ENCODE assay signal across 27 mouse cellular contexts in the genomic region with DNA sequence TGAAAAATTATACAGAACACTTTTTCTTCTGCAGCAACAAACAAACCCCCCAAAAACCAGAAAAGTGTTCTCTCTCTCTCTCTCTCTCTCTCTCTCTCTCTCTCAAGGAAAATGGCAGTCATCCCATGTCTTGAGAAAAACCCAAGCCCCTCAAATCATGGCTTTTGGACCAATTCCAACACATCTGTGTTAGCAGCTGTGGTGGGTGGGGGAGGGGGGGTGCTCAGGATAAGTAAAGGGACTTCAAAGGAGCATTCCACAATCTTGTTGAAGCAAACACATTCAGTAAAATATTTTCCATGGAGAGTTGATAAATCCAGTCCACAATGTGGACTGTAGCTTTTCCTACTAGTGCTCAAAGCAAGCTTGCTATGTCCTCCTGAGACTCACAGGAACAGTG. TPM values are rescaled to one million over a fixed set of nuclear protein-coding genes. Genes with fewer than 3 reads are reported as not detected.
A peak's percentile ranks its signal among the peaks of the same experiment; 100 is the strongest.
DNase-seq lines count a peak whose midpoint lies in the region; ATAC-seq and TF ChIP-seq lines count a peak whose summit lies in the region.
"Had no signal": no experiment of that assay in that cellular context is flagged by ENCODE, and none has a peak within 500 bp of the region (broad histone marks: within the 10 kb centered on the region; RNA-seq: fewer than 3 reads in every experiment).

No protein-coding gene starts in this region.

- no peak overlapping the region for H3K9ac ChIP-seq in forebrain, postnatal 0 days
- no peak overlapping the region for H3K9ac ChIP-seq in forebrain, embryonic 13.5 days
- no peak overlapping the region for H3K9ac ChIP-seq in limb, embryonic 14.5 days (ENCODE audit: low read depth, low read length, severe bottlenecking)
- H3K9ac ChIP-seq: heart, embryonic 15.5 days; hindbrain, embryonic 12.5 days; intestine, embryonic 15.5 days; liver, embryonic 13.5 days; neural tube, embryonic 13.5 days had no signal

- H3K27ac ChIP-seq in forebrain, postnatal 0 days (ENCODE audit: low read depth, low read length), result no peak overlapping the region
- H3K27ac ChIP-seq in forebrain, embryonic 13.5 days, result no peak overlapping the region
- peak overlapping the region; percentile 65 for H3K27ac ChIP-seq in limb, embryonic 14.5 days (replicated peaks; ENCODE audit: low read depth, low read length)
- H3K27ac ChIP-seq: heart, embryonic 10.5 days; heart, embryonic 15.5 days; hindbrain, embryonic 12.5 days; hindbrain, postnatal 0 days; intestine, embryonic 15.5 days; layer of hippocampus, adult 2 months; left cerebral cortex, adult 2 months; liver, embryonic 13.5 days had no signal

- peak; percentile 31 for DNase-seq in forebrain, postnatal 0 days
- peak; percentile 8 for DNase-seq in NIH3T3 (ENCODE audit: low read depth)
- DNase-seq in brain, embryonic 14.5 days (ENCODE audit: low read depth), result peak; percentile 70
- peak; percentile 80 for DNase-seq in limb, embryonic 14.5 days (ENCODE audit: low spot score)
- DNase-seq in heart, postnatal 4 days, result no peak
- DNase-seq: adrenal gland, adult 2 months; B cell, adult 2 months; cerebellum, adult 8-10 months; cerebellum, postnatal 25 days; gastrocnemius, postnatal 25 days; heart, adult 11 months; kidney, adult 2 months; kidney, postnatal 36 days; liver, embryonic 13.5 days; lung, adult 18-20 months; lung, postnatal 14 days; right cerebral cortex, postnatal 4 days had no signal

- H3K27me3 ChIP-seq in forebrain, postnatal 0 days (ENCODE audit: insufficient read depth, low read length), result no peaks in the 10 kb centered on the region
- H3K27me3 ChIP-seq in forebrain, embryonic 13.5 days, result no peaks in the 10 kb centered on the region
- no peaks in the 10 kb centered on the region for H3K27me3 ChIP-seq in limb, embryonic 14.5 days (ENCODE audit: control insufficient read depth, insufficient read depth, low read length)
- H3K27me3 ChIP-seq: heart, embryonic 15.5 days; hindbrain, embryonic 12.5 days; intestine, embryonic 15.5 days; liver, embryonic 13.5 days; neural tube, embryonic 13.5 days had no signal

- no peak overlapping the region for H3K4me3 ChIP-seq in forebrain, postnatal 0 days (ENCODE audit: low read depth, low read length)
- H3K4me3 ChIP-seq in forebrain, embryonic 13.5 days, result no peak overlapping the region
- no peak overlapping the region for H3K4me3 ChIP-seq in limb, embryonic 14.5 days (replicated peaks; ENCODE audit: low read length)
- H3K4me3 ChIP-seq: heart, embryonic 10.5 days; heart, embryonic 15.5 days; hindbrain, embryonic 12.5 days; intestine, embryonic 15.5 days; layer of hippocampus, adult 2 months; left cerebral cortex, adult 2 months; liver, embryonic 13.5 days; neural tube, embryonic 13.5 days had no signal

- TF ChIP-seq POLR2A in brain, embryonic 14.5 days (IDR thresholded peaks at IDR 0.05; ENCODE audit: borderline replicate concordance, extremely low read depth, insufficient read depth, insufficient read length, poor library complexity, severe bottlenecking), result no peak
- TF ChIP-seq POLR2A in limb, embryonic 14.5 days (IDR thresholded peaks at IDR 0.05; ENCODE audit: borderline replicate concordance, extremely low read depth, insufficient read depth, insufficient read length), result no peak

- no peak for ATAC-seq in forebrain, postnatal 0 days
- ATAC-seq in forebrain, embryonic 13.5 days, result no peak
- peak; percentile 78 for ATAC-seq in limb, embryonic 14.5 days (ENCODE audit: low FRiP score, low read depth)
- ATAC-seq: activated CD4-positive, CD25-positive, alpha-beta regulatory T cell, adult 4 months; hindbrain, postnatal 0 days; intestine, embryonic 15.5 days had no signal

- H3K9me3 ChIP-seq in forebrain, postnatal 0 days (ENCODE audit: low read length), result no peaks in the 10 kb centered on the region
- no peaks in the 10 kb centered on the region for H3K9me3 ChIP-seq in forebrain, embryonic 13.5 days (replicated peaks)
- no peaks in the 10 kb centered on the region for H3K9me3 ChIP-seq in limb, embryonic 14.5 days (ENCODE audit: control insufficient read depth, low read length)
- H3K9me3 ChIP-seq: heart, embryonic 10.5 days; heart, embryonic 15.5 days; hindbrain, embryonic 12.5 days; intestine, embryonic 15.5 days; liver, embryonic 13.5 days; neural tube, embryonic 13.5 days had no signal

- H3K36me3 ChIP-seq in forebrain, postnatal 0 days (ENCODE audit: insufficient read depth), result no peaks in the 10 kb centered on the region
- H3K36me3 ChIP-seq in forebrain, embryonic 13.5 days (ENCODE audit: poor library complexity, severe bottlenecking), result peaks cover 2% of the 10 kb centered on the region; the same call in 1 of the 2 replicates
- H3K36me3 ChIP-seq in limb, embryonic 14.5 days (ENCODE audit: control insufficient read depth, insufficient read depth, low read length), result no peaks in the 10 kb centered on the region
- H3K36me3 ChIP-seq: heart, embryonic 10.5 days; heart, embryonic 15.5 days; hindbrain, embryonic 12.5 days; intestine, embryonic 15.5 days; liver, embryonic 13.5 days had no signal

- no peak for TF ChIP-seq CTCF in forebrain, postnatal 0 days (IDR thresholded peaks at IDR 0.05; ENCODE audit: low read depth)
- no peak for TF ChIP-seq CTCF in brain, embryonic 14.5 days (IDR thresholded peaks at IDR 0.05; ENCODE audit: borderline replicate concordance, extremely low read depth, insufficient read depth, insufficient read length)

- no peaks in the 10 kb centered on the region for H3K4me1 ChIP-seq in forebrain, postnatal 0 days (ENCODE audit: insufficient read depth)
- 0 out of 2 replicates have a peak, but pooled peaks cover 5% of the 10 kb centered on the region for H3K4me1 ChIP-seq in forebrain, embryonic 13.5 days
- peaks cover 14% of the 10 kb centered on the region for H3K4me1 ChIP-seq in limb, embryonic 14.5 days (ENCODE audit: control insufficient read depth, insufficient read depth, low read length)
- H3K4me1 ChIP-seq: heart, embryonic 10.5 days; heart, embryonic 15.5 days; hindbrain, embryonic 12.5 days; intestine, embryonic 15.5 days had no signal

- H3K4me2 ChIP-seq in forebrain, postnatal 0 days (ENCODE audit: low read depth), result no peak overlapping the region
- no peak overlapping the region for H3K4me2 ChIP-seq in forebrain, embryonic 13.5 days
- no peak overlapping the region for H3K4me2 ChIP-seq in limb, embryonic 14.5 days (replicated peaks; ENCODE audit: low read depth, low read length, severe bottlenecking)
- H3K4me2 ChIP-seq: heart, embryonic 15.5 days; hindbrain, embryonic 12.5 days; intestine, embryonic 15.5 days; liver, embryonic 13.5 days; neural tube, embryonic 13.5 days had no signal

RNA-seq across cellular contexts. Expression of a gene that starts 18.1 kb away (rescaled TPM):
- total RNA-seq in forebrain, postnatal 0 days (2014; rRNA removed), result 34.6 and 41.5 TPM in 2 replicates
- polyA plus RNA-seq in forebrain, postnatal 0 days (2015; fragmentation: Nextera tagmentation; extraction: Ambion mirVana), result 49.7 and 59.7 TPM in 2 replicates
- polyA plus RNA-seq in forebrain, embryonic 13.5 days (2015; fragmentation: Nextera tagmentation; extraction: Ambion mirVana), result 88.5 and 88.8 TPM in 2 replicates
- polyA plus RNA-seq in brain, embryonic 14.5 days (2012; rRNA removed), result 42.5 and 56.3 TPM in 2 replicates
- polyA plus RNA-seq in limb, embryonic 14.5 days (2012; rRNA removed), result 29.3 and 29.6 TPM in 2 replicates
- polyA plus RNA-seq in limb, embryonic 14.5 days (2014; fragmentation: Nextera tagmentation; extraction: Ambion mirVana), result 45.3 and 47.9 TPM in 2 replicates
- 10 to 100 TPM; 16.6 to 18.0 TPM for total RNA-seq in heart, postnatal 4 days (2021)

RNA-seq across cellular contexts. Expression of a gene that starts 18.2 kb away (rescaled TPM):
- total RNA-seq in forebrain, postnatal 0 days (2014; rRNA removed), result 9.2 and 10.9 TPM in 2 replicates
- 10.2 and 11.4 TPM in 2 replicates for polyA plus RNA-seq in forebrain, postnatal 0 days (2015; fragmentation: Nextera tagmentation; extraction: Ambion mirVana)
- 22.0 and 23.5 TPM in 2 replicates for polyA plus RNA-seq in forebrain, embryonic 13.5 days (2015; fragmentation: Nextera tagmentation; extraction: Ambion mirVana)
- polyA plus RNA-seq in brain, embryonic 14.5 days (2012; rRNA removed), result 16.3 and 16.4 TPM in 2 replicates
- polyA plus RNA-seq in limb, embryonic 14.5 days (2012; rRNA removed), result 25.8 and 26.0 TPM in 2 replicates
- 24.9 and 30.8 TPM in 2 replicates for polyA plus RNA-seq in limb, embryonic 14.5 days (2014; fragmentation: Nextera tagmentation; extraction: Ambion mirVana)
- 1 to 10 TPM; 9.6 to 9.9 TPM for total RNA-seq in heart, postnatal 4 days (2021)

RNA-seq across cellular contexts. Expression of a gene that starts 38.6 kb away (rescaled TPM):
- total RNA-seq in forebrain, postnatal 0 days (2014; rRNA removed), result 38.1 and 42.3 TPM in 2 replicates
- polyA plus RNA-seq in forebrain, postnatal 0 days (2015; fragmentation: Nextera tagmentation; extraction: Ambion mirVana), result 32.0 and 40.8 TPM in 2 replicates
- polyA plus RNA-seq in forebrain, embryonic 13.5 days (2015; fragmentation: Nextera tagmentation; extraction: Ambion mirVana), result 42.1 and 46.9 TPM in 2 replicates
- 48.1 and 63.1 TPM in 2 replicates for polyA plus RNA-seq in brain, embryonic 14.5 days (2012; rRNA removed)
- polyA plus RNA-seq in limb, embryonic 14.5 days (2012; rRNA removed), result 51.1 and 55.2 TPM in 2 replicates
- polyA plus RNA-seq in limb, embryonic 14.5 days (2014; fragmentation: Nextera tagmentation; extraction: Ambion mirVana), result 29.5 and 33.9 TPM in 2 replicates
- 10 to 100 TPM; 84.7 to 85.2 TPM for total RNA-seq in heart, postnatal 4 days (2021)

RNA-seq across cellular contexts. Expression of a gene that starts 49.4 kb away (rescaled TPM):
- total RNA-seq in forebrain, postnatal 0 days (2014; rRNA removed), result 1.7 and 2.0 TPM in 2 replicates
- polyA plus RNA-seq in forebrain, postnatal 0 days (2015; fragmentation: Nextera tagmentation; extraction: Ambion mirVana), result 1.5 and 2.1 TPM in 2 replicates
- 6.1 and 7.8 TPM in 2 replicates for polyA plus RNA-seq in forebrain, embryonic 13.5 days (2015; fragmentation: Nextera tagmentation; extraction: Ambion mirVana)
- 4.5 and 4.9 TPM in 2 replicates for polyA plus RNA-seq in brain, embryonic 14.5 days (2012; rRNA removed)
- polyA plus RNA-seq in limb, embryonic 14.5 days (2012; rRNA removed), result 7.5 and 12.7 TPM in 2 replicates
- polyA plus RNA-seq in limb, embryonic 14.5 days (2014; fragmentation: Nextera tagmentation; extraction: Ambion mirVana), result 11.0 and 13.4 TPM in 2 replicates
- 1 to 10 TPM; 7.7 TPM for total RNA-seq in heart, postnatal 4 days (2021)

RNA-seq across cellular contexts. Expression of a gene that starts 49.5 kb away (rescaled TPM):
- 31.0 and 37.6 TPM in 2 replicates for total RNA-seq in forebrain, postnatal 0 days (2014; rRNA removed)
- 40.1 and 45.7 TPM in 2 replicates for polyA plus RNA-seq in forebrain, postnatal 0 days (2015; fragmentation: Nextera tagmentation; extraction: Ambion mirVana)
- 57.6 and 66.5 TPM in 2 replicates for polyA plus RNA-seq in forebrain, embryonic 13.5 days (2015; fragmentation: Nextera tagmentation; extraction: Ambion mirVana)
- polyA plus RNA-seq in brain, embryonic 14.5 days (2012; rRNA removed), result 43.2 and 51.3 TPM in 2 replicates
- polyA plus RNA-seq in limb, embryonic 14.5 days (2012; rRNA removed), result 109 and 115 TPM in 2 replicates
- 160 and 161 TPM in 2 replicates for polyA plus RNA-seq in limb, embryonic 14.5 days (2014; fragmentation: Nextera tagmentation; extraction: Ambion mirVana)
- total RNA-seq in heart, postnatal 4 days (2021), result 10 to 100 TPM; 93.2 to 95.3 TPM
